Mouse (Mus musculus): ENCODE data around the gene Slc24a5. TPM values are rescaled to one million over a fixed set of nuclear protein-coding genes. Genes with fewer than 3 reads are reported as not detected.

Slc24a5 gene
- polyA plus RNA-seq, 1 experiment from 2014 or later = 7.0 TPM

- Histone ChIP-seq H3K4me1 (ENCODE audit: control insufficient read depth, insufficient read depth, low read length) (peaks cover 9% of the 10 kb centered on the region), H3K27me3 (replicated peaks; ENCODE audit: control insufficient read depth, insufficient read depth, low read length) (no peaks in the 10 kb centered on the region), H3K4me2 (ENCODE audit: low read depth, low read length) (no peak overlapping the region), H3K4me3 (ENCODE audit: low read depth, low read length) (no peak overlapping the region), H3K36me3 (ENCODE audit: control insufficient read depth, insufficient read depth, low read length) (no peaks in the 10 kb centered on the region), H3K27ac (replicated peaks; ENCODE audit: low read depth, low read length) (no peak overlapping the region), H3K9ac (ENCODE audit: low read depth, low read length) (no peak overlapping the region), H3K9me3 (ENCODE audit: control insufficient read depth, low read length) (no peaks in the 10 kb centered on the region)
- DNase-seq (ENCODE audit: low spot score) (no peak), ATAC-seq (ENCODE audit: low read depth) (no peak)
- WGBS = 37% methylated on average over 4 of the region's 4 CpGs
These were observed 57.9 kb downstream of the Slc24a5 start for GRCm38 (mm10) chr2:125125824-125126223.

GRCm38 (mm10) chr2:125126792-125127191 is 58.9 kb downstream of the Slc24a5 start:
- Histone ChIP-seq H3K4me2 (ENCODE audit: low read depth, low read length) (no peak overlapping the region), H3K4me3 (ENCODE audit: low read depth, low read length) (no peak overlapping the region), H3K4me1 (ENCODE audit: control insufficient read depth, insufficient read depth, low read length) (peaks cover 5% of the 10 kb centered on the region), H3K27me3 (replicated peaks; ENCODE audit: control insufficient read depth, insufficient read depth, low read length) (no peaks in the 10 kb centered on the region), H3K9ac (ENCODE audit: low read depth, low read length) (no peak overlapping the region), H3K36me3 (ENCODE audit: control insufficient read depth, insufficient read depth, low read length) (no peaks in the 10 kb centered on the region), H3K27ac (replicated peaks; ENCODE audit: low read depth, low read length) (no peak overlapping the region), H3K9me3 (ENCODE audit: control insufficient read depth, low read length) (no peaks in the 10 kb centered on the region)
- DNase-seq (ENCODE audit: low spot score) (no peak), ATAC-seq (ENCODE audit: low read depth) (no peak)
- 80% methylated on average over 3 of the region's 3 CpGs for WGBS

GRCm38 (mm10) chr2:125134113-125134512 is 66.2 kb downstream of the Slc24a5 start:
- DNase-seq (ENCODE audit: low spot score) = peak; percentile 15

GRCm38 (mm10) chr2:125135903-125136811 is 68.2 kb downstream of the Slc24a5 start, which contains the start of gene Ctxn2:
Gene Ctxn2, plus strand, starts transcription at chr2:125136692.
- DNase-seq (ENCODE audit: low spot score) (peak; percentile 88), ATAC-seq (ENCODE audit: low read depth) (peak; percentile 86)
- Histone ChIP-seq H3K4me1 (ENCODE audit: control insufficient read depth, insufficient read depth, low read length) (peaks cover 8% of the 10 kb centered on the region; the same call in 1 of the 2 replicates), H3K27ac (replicated peaks; ENCODE audit: low read depth, low read length) (no peak within 1 kb of the TSS), H3K4me2 (ENCODE audit: low read depth, low read length) (peak within 1 kb of the TSS; percentile 70), H3K9me3 (ENCODE audit: control insufficient read depth, low read length) (no peaks in the 10 kb centered on the region), H3K9ac (ENCODE audit: low read depth, low read length) (no peak within 1 kb of the TSS), H3K4me3 (ENCODE audit: low read depth, low read length) (peak within 1 kb of the TSS; percentile 33), H3K27me3 (replicated peaks; ENCODE audit: control insufficient read depth, insufficient read depth, low read length) (no peaks in the 10 kb centered on the region; the same call in 1 of the 2 replicates), H3K36me3 (ENCODE audit: control insufficient read depth, insufficient read depth, low read length) (no peaks in the 10 kb centered on the region)
- under 1% methylated on average over 39 of the region's 39 CpGs for WGBS

More at GRCm38 (mm10) chr2:125134113-125134512, 66.2 kb downstream of the Slc24a5 start:
- Histone ChIP-seq H3K4me1 (ENCODE audit: control insufficient read depth, insufficient read depth, low read length) (peaks cover 8% of the 10 kb centered on the region; the same call in 1 of the 2 replicates), H3K36me3 (ENCODE audit: control insufficient read depth, insufficient read depth, low read length) (no peaks in the 10 kb centered on the region), H3K9ac (ENCODE audit: low read depth, low read length) (no peak overlapping the region), H3K4me2 (ENCODE audit: low read depth, low read length) (no peak overlapping the region), H3K4me3 (ENCODE audit: low read depth, low read length) (no peak overlapping the region), H3K9me3 (ENCODE audit: control insufficient read depth, low read length) (no peaks in the 10 kb centered on the region), H3K27me3 (replicated peaks; ENCODE audit: control insufficient read depth, insufficient read depth, low read length) (no peaks in the 10 kb centered on the region; the same call in 1 of the 2 replicates), H3K27ac (replicated peaks; ENCODE audit: low read depth, low read length) (no peak overlapping the region)
- WGBS = 29% methylated on average over 4 of the region's 4 CpGs
- ATAC-seq (ENCODE audit: low read depth) = no peak

- H3K9ac ChIP-seq (ENCODE audit: low read depth, low read length) = no peak overlapping the region
- H3K4me3 ChIP-seq (ENCODE audit: low read depth, low read length) = no peak overlapping the region; the same call in 1 of the 2 replicates
- H3K36me3 ChIP-seq (ENCODE audit: control insufficient read depth, insufficient read depth, low read length) = no peaks in the 10 kb centered on the region
- no peak overlapping the region for H3K27ac ChIP-seq (replicated peaks; ENCODE audit: low read depth, low read length)
- peaks cover 8% of the 10 kb centered on the region; the same call in 1 of the 2 replicates for H3K4me1 ChIP-seq (ENCODE audit: control insufficient read depth, insufficient read depth, low read length)
- peak overlapping the region; percentile 70 for H3K4me2 ChIP-seq (ENCODE audit: low read depth, low read length)
- no peak for ATAC-seq (ENCODE audit: low read depth)
- WGBS = 27% methylated on average over 7 of the region's 7 CpGs
- no peak for DNase-seq (ENCODE audit: low spot score)
- no peaks in the 10 kb centered on the region for H3K9me3 ChIP-seq (ENCODE audit: control insufficient read depth, low read length)
- no peaks in the 10 kb centered on the region; the same call in 1 of the 2 replicates for H3K27me3 ChIP-seq (replicated peaks; ENCODE audit: control insufficient read depth, insufficient read depth, low read length)
These were observed 68.9 kb downstream of the Slc24a5 start for GRCm38 (mm10) chr2:125136846-125137245.

Other genes with a start within 250 kb of the Slc24a5 start
- gene Myef2, start 55.5 kb downstream of the Slc24a5 start, polyA plus RNA-seq (2014; fragmentation: Nextera tagmentation; extraction: Ambion mirVana) = 92.6 and 101 TPM in 2 replicates
- gene Ctxn2, start 68.6 kb downstream of the Slc24a5 start, polyA plus RNA-seq (2014; fragmentation: Nextera tagmentation; extraction: Ambion mirVana) = not detected in 2 replicates
- gene Slc12a1, start 84.4 kb downstream of the Slc24a5 start, polyA plus RNA-seq (2014; fragmentation: Nextera tagmentation; extraction: Ambion mirVana) = not detected in 2 replicates
- gene Dut, start 179.1 kb downstream of the Slc24a5 start, polyA plus RNA-seq (2014; fragmentation: Nextera tagmentation; extraction: Ambion mirVana) = 119 and 124 TPM in 2 replicates